Mouse (Mus musculus) layer of hippocampus, postnatal 14 days (tissue): ENCODE results near the gene Capn2. TPM values are rescaled to one million over a fixed set of nuclear protein-coding genes. Genes with fewer than 3 reads are reported as not detected.

Experiments used
- DNase-seq, 2 experiments: peaks; one replicate each; pipeline ENCODE4 v3.0.0; 2021 to 2022; ENCODE audit warnings: low spot score in 2 of 2, mixed read lengths in 1 of 2
- total RNA-seq, 2 experiments: library from RNA; stranded (reverse); gene quantifications; 2 replicates each; pipeline ENCODE4 v1.2.3; 2021

The Capn2 gene
- total RNA-seq, 2 experiments from 2014 or later = 67.8 to 69.2 TPM

DNA sequence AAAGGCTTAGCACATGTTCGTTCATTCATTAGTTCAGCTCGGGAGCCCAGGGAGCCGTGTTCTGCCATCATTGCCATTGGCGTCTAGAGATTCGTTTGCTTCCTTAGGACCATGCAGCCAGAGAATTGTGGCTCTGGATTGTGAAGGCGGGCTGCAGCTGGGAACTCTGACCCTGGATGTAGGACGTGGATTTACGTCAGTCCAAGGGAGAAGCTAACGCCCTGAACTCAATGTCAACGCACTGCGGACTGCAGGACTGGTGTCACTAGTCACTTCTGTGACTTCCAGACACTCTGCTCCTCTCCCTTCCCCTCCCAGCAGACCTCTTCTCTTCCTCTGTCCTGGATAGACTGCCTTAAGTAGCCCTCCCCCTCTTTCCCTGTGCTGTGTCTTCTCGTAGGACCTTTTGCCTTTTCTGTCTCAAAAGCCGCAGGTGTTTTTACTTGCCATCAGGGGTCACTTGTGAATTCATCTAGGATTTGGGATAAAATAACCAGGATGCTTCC is 9.9 kb upstream of the Capn2 start:
- DNase-seq = no peak

DNA sequence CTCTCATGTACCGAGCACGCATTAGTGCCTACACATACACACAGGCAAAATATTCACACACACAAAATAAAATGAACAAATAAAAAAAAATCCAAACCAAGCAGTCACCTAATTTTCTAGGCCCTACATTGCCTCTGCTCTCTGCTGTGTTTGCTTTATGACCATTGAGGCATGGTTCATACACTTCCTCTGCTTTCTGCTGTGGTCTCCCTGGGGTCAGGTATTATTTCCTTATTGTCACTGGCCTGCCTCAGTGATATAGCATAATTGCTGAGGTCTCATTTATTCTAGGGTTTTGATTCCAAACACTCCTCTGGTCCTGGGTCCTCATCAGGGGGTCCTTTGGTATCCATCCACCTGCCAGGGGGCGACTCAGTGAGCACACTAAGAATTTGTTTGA is 8.2 kb upstream of the Capn2 start:
- no peak for DNase-seq

DNA sequence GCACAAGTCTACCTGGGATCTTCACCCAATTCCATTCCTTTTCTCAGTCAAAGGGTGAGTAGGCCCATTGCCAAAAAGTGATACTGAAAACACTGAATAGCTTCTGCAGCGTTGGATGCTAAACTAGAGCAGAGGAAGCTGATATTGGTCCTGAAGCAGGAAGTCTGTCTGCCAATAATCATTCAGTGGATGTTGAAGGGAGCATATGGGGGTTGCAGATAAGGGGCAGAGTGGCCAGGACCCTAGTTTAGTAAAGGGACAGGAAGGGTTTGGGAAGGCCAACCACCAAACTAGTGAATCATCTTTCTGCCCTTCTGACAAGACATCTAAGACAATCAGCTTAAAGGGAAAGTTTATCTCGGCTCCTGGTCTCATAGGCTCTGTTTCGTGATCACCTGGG is 6.3 kb upstream of the Capn2 start:
- DNase-seq = no peak

DNA sequence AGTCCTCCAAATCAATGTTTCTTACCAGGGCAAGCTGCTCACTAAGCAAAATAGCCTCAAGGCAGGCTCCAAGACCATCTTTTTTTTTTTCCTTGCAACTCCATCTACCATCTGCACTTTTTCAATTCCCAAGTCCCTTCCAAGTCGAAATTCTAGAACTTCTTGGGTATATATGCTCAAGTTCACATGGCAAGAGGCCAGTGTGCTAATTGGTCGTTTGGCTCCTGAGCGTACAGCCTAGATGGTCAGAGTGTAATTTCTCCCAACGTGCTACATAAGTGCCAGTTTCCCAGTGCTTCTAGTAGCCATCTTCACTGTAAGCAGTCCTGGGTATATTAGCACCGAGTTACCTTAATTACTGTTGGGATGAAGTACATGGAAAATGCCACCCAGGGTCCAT is 5.6 kb upstream of the Capn2 start:
- no peak for DNase-seq

DNA sequence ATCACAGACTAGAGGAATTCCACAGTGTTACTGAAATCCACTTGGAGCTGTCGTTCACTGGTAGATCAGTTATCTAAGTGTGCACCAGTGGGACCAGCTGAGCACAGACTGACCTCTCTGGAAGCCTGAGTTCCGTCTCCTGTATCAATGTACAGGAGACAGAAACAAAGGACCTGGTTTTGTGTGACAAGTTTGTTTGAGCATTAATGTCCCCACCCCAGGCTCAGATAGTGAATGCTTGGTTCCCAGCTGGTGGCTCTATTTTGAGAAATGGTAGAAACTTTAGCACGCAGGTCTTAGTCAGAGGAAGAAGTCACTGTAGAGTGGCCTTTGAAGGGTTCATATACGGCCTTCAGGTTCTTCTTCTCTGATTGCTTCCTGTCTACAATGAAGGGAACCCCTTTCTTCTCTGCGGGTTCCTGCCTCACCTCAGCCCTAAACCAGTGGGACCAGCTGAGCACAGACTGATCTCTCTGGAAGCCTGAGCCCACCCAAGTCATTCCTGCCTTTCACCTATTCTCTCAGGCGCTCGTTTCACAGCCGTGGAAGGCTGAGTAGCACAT is 3.6 kb upstream of the Capn2 start:
- DNase-seq = no peak

DNA sequence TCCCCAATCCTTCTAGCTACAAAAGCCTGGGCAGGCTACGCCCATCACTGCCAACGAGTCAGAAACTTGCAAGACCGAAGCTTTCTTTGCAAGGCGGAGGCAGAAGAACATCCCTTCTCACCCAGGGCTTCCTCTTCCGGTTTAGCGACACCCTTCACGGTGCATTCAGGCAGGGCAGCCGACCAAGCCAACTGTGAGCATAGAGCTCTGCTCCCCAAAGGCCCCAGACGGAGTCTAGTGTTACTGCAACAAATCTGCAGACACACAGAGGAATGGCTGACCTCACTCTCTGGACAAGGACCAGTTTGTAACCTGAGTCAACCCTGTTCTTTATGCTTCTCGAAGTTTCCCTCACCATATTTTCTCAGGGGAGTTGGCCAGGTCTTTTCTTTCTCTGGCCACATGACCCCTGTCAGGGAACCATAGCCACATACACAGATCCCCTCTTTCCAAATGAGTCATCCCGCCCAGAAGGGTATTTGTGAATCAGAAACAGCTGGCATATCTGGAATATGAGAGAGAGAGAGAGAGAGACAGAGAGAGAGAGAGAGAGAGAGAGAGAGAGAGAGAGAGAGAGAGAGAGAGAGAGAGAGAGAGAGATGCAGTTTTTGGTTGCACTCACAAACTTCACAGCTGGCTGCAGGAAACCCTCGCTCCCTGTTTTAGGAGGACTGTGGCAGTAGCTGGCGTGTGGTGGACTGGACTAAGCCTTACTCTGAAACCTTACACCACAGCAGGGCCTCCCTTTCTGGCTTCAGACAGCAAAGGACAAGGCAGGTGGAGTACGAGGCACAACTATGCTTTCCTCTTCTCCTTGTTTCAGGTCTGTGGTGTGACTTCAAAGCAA is 2.9 kb upstream of the Capn2 start:
- no peak for DNase-seq

DNA sequence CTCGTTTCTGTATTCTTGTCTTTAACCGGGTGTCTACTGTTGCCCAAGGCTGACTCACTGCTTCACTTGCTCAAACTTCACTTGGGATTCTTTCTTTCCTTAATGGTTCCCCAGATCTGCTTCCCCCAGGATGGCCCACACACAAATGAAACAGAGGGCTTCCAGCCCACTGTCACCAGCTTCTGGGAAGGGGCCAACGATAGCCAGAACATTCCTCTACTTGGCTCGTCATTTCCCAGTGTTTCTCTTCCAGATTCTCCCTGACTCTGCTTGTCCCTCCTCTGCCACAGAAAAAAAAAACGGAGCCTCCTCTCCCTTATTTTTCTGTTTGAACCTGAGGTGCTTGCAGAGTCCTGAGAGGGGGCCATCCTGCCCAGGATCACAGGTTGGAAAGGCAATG is 1.9 kb upstream of the Capn2 start:
- DNase-seq = no peak

DNA sequence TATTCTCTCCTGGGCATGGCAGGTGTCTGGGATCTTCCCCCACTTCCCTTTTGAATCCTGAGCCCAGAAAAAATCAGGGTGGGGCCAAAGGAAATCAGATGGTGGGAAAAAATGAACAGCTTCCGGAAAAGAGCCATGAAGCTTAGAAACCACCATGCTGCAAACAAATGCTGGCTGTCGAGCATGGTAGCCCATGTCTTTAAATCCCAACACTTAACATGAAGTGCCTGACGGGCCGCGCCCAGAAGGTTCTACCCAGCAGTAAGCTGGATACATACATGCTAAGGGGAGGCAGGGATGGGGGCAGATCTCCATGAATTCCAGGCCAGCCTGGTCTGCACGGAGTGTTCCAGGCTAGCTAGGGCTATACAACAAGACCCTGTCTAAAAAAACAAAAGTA is 1.4 kb upstream of the Capn2 start:
- no peak for DNase-seq

DNA sequence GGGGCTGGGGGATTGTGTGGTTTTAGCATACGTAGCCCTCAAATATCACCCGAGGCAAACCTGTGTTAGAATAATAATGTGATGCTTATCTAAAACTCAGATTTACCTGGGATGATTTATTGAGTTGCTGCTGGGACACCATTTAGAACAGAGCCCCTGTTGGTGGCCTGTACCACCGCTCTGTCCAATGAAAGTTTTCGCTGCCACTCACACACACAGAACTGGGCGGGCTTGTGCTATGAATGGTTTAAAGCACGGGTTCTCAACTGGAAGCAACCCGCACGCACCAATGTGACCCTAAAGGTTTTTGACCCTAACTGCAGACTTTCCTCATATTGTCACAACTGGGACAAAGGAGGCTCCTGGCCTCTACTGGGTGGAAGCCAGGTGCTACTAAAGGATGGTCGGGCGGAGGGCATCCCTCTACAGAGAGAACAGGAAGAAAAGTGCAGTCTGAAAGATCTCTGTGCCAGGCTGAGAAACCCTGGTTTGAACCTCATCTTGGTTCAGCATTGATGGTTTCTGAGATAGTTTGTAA is 804 bp upstream of the Capn2 start:
- DNase-seq = no peak

DNA sequence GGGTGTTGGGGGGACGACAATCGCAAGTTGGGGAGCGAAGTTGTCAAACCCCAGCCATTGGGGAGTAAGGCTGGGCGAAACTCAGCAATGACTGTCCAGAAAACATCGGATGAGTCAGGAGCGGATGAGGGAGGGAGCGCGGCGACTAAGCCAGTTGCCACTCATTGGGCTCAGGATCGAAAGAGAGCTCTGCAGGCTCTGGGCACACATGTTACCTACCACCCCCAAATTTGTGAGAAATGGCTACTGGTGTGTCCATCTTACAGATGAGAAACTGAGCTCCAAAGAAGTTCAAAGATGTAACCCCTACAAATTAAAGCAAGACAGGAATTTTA is 236 bp upstream of the Capn2 start:
- no peak for DNase-seq

DNA sequence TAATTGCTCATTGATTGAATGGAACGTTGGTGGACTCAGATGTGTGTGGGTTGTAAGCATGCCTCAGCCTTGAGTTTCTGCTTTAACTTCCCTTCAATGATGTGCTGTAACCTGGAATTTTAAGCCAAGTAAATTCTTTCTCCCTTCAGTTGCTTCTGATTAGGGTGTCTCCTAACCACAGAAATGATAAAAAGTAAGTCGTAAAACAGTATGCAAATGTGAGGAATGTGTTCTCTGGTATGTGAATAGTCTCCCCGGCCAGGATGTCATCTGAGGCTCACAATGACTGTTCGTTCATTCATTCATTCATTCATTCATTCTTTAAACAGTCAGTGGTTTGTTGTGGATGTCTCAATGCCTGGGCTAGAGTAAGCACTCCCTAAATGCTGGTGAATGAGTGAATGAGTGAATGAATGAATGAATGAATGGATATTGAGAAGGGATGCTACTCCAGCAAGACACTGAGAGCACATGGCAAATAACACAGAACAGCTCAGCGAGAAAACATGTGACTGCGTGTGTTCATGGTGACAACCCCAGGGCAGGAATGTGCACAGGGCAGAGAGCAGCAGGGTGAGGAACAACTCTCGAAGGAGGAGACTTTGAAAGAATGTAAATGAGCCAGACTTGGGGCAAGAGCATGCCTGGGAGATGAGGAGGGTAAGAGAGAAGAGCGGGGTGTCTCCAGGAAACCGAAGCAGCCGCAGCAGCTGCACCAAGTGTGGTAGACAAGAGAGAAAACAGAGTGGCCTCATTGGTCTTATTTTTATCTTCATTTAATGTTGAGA is 2.4 kb downstream of the Capn2 start:
- no peak for DNase-seq

DNA sequence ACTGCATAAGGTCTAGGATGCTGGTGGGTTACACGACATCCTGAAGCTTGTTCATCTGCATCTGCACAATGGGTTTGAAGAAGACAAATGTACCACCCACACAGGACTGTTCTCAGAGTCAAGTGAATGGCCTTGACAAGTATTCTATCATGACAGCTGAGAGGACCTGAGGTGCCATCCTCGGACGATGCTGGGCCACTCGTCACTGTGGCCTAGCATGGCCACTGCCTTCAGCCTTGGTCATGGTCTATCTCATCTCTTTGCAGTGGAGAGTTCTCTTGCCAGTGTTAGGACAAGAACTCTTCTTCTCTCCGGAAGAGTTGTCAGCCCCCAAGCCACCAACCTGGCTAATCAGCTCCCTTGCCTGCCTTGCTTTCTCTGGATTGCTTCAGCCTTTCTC is 3.7 kb downstream of the Capn2 start:
- no peak for DNase-seq

DNA sequence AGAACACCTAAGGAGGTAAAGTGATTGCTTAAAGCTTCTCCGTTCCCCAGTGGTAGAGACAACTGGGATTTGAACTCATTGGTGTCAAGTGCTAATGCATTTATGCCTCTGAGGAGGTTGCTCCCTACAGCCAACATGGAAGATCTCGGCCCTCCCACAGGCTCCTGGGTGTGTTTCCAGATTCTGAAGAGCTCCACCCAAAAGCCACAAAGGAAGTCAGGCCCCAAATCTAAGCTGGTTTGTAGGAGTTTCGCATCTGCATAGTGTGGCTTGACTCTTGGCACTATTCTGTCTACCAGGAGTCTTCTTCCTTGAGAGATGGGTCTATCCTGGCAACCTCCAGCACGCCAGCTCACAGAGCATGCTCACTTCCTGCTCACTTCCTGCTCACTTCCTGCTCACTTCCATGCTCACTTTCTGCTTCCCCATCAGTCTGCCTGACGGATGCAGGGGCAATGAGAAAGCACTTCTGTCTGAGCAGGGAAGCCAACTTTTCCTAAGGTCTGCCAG is 4.5 kb downstream of the Capn2 start:
- no peak for DNase-seq

DNA sequence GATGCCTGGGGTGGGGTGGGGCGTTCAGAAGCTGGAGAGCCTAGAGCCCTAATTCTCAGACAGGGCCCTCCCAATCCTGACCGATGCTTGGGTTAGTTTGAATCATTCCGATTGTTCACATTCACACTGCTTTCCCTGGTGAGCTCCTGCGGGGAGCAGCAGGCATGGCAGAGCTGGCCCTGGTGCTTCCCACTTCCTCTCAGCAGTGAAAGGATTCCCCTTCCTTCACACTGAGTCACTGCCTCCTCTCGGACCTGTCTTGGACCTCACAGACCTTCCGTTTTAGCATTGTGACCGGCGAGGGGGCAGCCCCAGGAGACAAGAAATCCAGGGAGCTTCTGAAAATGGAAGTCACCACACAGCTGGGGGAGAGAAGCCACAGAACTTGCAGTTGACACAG is 5.6 kb downstream of the Capn2 start:
- DNase-seq = no peak

DNA sequence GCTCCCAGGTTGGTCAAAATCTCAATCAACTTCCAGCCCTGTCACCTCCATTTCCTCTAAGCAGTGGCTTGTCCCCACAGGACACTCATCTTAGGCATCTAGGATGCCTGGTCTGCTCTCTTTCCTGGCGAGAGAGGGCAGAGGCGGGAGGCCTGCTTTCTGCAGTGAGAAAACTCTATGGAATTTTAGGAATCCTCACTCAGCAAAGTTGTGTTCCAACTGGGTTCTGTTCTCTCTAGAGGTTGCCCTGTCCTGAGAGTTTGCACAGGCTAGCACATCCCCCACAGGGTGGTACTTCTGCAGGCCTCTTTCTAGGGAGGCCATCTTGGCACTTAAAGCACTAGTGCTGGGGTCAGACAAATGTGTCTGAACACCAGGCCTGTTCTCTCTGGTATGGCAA is 6.3 kb downstream of the Capn2 start:
- no peak for DNase-seq

DNA sequence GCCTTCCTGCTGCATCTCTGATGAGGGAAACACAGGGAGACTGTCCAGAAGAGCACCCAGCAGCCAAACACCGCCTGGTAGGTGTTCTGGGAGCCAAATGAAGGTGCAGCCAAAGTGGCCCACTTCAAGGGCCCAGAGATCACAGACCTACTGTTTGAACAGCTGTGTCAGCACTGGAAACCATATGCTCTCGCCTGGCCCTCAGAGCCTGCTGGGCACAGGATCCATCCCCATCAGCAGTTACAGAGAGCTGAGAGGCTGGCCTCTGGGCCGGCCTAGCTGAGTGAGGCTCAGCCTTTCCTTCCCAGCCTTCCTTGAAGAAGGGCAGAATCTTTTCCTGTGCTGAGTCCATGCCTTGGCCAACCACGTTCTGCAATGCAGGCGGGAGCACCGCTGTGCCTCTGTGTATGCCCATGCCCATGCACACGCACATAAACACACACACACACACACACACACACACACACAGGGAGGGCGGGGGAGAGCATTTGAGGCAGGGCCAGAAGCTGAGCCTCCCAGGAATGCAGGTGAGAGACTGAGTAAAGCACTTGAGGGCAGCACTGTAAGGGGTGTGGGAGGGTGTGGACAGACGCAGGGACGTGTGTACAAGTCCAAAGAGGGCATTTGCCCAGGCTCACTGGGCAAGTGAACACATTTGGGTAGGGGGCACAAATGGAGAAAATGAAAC is 8.2 kb downstream of the Capn2 start:
- DNase-seq = no peak

DNA sequence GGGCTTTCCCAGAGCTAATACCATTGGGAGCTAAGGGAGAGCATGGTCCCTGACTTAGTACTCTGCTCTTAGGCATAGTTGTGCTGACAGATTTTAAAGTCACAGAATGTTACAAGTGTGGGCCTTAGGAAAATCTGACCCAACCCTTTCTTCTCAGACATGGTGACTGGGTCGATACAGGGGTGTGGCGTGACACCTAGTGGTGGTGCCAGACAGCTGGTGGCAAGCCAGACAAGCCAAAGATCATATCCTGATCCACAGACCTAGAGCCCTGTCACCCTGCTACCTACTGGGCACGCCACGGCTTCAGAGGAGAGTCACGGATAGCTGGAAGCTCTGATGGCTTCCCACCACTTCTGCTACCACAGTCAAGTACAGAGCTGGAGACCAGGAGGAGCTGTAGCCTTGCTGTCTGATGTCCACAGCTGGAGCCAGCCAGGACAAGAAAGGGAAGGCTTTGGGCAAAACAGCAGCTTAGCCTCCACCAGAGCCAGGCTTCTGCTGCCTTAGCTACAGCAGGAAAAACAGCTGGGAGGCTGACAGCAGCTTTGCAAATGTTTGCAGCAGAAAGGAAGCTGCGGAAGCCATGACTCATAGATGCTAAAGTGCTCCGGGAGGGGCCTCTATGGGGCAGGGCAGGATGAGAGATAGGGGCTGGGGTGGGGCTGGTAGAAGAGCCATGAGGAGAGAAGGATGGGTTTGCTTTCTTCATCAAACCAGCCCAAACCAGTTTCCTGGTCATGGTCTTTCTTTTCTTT is 11.0 kb downstream of the Capn2 start:
- no peak for DNase-seq

DNA sequence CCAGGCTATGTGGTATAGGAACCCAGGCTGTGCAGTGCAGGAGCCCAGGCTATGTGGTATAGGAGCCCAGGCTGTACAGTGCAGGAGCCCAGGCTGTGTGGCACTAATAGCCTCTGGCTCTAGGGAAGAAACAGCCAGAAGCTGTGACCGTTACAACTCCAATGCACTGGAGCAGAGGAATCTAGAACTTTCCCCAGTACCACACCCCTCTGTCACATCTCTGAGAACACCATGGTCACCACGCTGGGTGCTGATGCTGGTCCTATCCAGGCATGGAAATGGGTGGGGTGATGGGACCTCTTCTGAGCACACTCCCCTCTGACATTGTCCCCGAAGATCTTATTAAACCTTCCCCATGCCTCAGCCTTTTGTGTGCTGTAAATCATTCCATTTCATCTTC is 12.1 kb downstream of the Capn2 start:
- DNase-seq = no peak

DNA sequence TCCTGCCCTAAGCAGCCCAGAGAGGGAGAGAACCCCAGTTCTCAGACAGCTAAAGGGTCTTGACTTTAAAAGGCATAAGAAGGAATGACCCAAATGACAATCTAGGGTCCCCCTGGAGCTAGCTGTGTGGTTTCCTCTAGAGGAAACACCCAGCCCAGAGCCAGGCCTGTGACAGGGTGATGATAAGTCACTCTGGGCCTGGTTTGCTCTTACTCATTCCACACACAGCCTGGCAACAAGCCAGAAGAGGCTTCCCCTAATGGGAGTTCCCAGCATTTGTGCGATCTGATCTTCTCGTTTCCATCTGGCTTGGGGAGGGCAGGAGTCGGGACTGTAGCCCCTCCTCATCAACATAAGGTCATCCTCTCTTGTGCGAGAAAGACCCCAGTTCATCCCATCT is 13.2 kb downstream of the Capn2 start:
- DNase-seq = no peak

DNA sequence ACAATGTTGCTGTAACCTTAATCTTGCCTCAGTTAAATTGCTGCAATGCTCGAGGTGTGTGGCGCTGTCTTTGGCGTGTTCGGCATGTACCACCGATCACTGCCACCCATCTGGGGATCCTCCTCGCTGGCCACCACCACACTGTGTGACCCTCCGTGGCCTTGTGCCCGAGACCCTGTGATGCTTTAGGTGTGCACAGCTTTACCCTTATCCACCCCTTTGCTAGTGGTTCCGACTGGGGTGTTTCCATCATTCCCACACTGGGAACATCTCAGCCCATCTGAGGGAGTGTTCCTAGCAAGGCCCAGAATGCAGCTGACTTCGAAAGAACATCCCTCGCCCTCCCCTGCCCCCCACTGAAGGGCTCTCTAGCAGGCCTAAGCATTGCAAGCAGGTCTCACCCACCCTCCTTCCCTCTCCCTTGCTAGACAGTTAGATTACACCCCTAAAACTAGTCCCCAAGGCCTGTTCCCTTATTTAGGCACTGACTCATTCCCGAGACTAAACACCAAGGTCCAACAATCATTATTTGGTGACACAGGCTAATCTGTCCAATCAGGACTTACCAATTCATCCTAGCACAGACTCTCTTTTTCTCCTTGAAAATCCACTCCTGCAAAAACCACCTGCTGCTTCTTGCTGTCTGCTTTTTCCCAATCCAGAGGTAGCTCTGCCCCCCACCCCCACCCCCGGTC is 14.1 kb downstream of the Capn2 start:
- DNase-seq = no peak
